Mouse (Mus musculus) retina, postnatal 1 day (tissue): ENCODE measurements at regions not wholly inside any gene's neighbourhood (a gene's known extent, or its start where the extent isn't known, plus 50 kb on each side); places are given as distances from the start of the nearest gene placed in this dataset.

ENCODE experiments used
- DNase-seq: peaks from one replicate; pipeline ENCODE4 v3.0.0-alpha.2; 2012

DNA sequence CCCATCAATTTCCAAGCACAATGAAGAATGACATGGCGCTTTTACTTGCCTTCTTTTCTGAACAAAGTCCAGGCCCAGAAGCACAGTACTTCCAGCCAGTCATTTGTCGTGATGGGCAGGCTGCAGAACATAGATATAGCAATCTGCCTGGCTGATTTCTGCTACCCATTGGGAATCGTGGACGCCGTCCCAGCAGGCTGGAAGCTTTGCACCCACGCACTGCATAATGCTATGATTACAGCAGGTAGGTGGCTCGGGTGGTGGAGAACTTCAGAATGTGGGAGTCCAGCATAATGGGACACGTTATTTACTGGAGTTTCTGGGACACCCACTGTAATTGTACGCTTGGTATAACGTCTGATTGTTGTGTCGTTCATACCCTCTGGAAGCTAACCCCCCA is 116.2 kb upstream of the Meis2 start:
- no peak for DNase-seq

DNA sequence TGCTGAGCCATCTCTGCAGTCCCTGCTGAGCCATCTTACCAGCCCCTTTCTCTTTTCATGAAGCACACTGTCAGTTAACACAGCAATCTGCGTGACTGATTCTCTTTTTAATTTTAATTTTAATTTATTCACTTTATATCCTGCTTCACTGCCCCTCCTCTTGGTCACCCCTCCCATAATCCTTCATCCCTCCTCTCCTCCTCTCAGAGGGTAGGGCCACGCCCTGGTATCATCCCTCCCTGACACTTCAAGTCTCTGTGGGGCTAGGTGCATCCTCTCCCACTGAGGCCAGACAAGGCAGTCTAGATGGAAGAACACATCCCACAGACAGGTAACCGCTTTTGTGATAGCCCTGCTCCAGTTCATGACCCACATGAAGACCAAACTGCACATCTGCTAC is 111.5 kb upstream of the Meis2 start:
- no peak for DNase-seq

DNA sequence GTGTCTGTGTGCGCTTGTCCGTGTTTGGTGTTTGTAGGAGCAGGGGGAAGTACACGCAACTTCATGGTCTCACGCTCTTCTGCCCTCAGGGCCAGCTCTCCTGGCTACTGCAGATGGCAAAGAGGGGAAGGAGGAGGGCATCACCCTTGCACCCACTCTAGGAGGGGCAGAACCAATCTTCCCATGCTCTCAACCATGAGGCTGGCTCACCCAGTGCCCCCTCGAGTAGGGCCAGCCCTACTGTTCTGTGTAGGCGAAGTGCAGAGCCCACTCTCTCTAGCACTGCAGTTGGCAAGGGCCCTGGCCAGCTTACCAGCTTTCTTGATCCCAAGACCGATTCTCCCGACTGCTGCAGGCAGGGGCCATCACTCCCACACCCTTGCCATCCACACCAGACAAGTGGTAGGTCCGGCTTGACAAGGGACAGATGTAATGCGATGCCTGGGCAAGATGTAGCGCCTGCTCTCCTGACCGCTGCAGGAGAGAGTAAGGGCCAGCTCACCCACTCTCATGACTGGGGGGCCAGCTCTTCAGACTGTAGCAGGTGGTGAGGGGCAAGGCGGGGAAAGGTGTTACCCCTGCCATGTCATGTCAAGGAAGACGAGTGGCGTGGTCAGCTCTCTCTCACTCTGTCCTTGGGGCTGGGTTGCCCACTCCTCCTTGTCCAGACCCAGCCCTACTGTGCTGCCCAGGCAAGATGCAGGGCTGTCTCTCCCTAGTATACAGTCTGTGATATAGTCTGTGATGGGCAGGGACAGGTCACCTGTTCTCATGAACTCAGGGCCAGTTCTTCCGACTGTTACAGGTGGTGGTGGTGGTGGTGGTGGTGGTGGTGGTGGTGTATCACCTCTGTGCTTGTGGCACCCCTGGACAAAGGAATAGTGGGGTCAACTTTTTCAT is 100.5 kb upstream of the Meis2 start:
- DNase-seq: no peak
